Mouse (Mus musculus) G1E (cell line): ENCODE measurements around the gene Kdm4d. TPM values are rescaled to one million over a fixed set of nuclear protein-coding genes. Genes with fewer than 3 reads are reported as not detected.
"Not testable (repeated sequence)": the region's sequence is repeated elsewhere in the genome, so short reads cannot be mapped to it uniquely, and the experiment has no call there.

Experiments
- ATAC-seq: 2 replicates; pipeline ENCODE4 v1.8.0; 2016; ENCODE audit warnings: mild to moderate bottlenecking; ENCODE audit not compliant: insufficient number of reproducible peaks, poor library complexity, low FRiP score, severe bottlenecking; ENCODE audit errors: extremely low read depth
- DNase-seq: peaks from one replicate; pipeline ENCODE4 v3.0.0; 2012; ENCODE audit warnings: low spot score
- H3K27me3 ChIP-seq: 2 replicates; pipeline ENCODE4 v1.6.1; 2012; ENCODE audit warnings: mild to moderate bottlenecking, low read length, inconsistent platforms; ENCODE audit not compliant: insufficient read depth
- H3K36me3 ChIP-seq: replicated peaks from 2 replicates; pipeline ENCODE3; 2012; ENCODE audit warnings: mild to moderate bottlenecking, inconsistent platforms
- H3K4me1 ChIP-seq: 2 replicates; pipeline ENCODE4 v1.6.1; 2012; ENCODE audit warnings: low read depth, low read length, inconsistent platforms, mixed read lengths; ENCODE audit not compliant: insufficient read depth
- H3K4me3 ChIP-seq: 2 replicates; pipeline ENCODE4 v1.5.1; 2012; ENCODE audit warnings: low read depth, mild to moderate bottlenecking, inconsistent platforms, low read length, moderate library complexity, mixed read lengths
- H3K9me3 ChIP-seq: replicated peaks from 2 replicates; pipeline ENCODE4 v1.6.1; 2012; ENCODE audit warnings: inconsistent platforms
- CTCF ChIP-seq: IDR thresholded peaks from 2 replicates; pipeline ENCODE4 v1.5.1; 2012; ENCODE audit warnings: low read depth, low read length, inconsistent platforms, mixed read lengths
- GATA1 ChIP-seq: IDR thresholded peaks from 2 replicates; pipeline ENCODE4 v1.6.1; 2012; ENCODE audit warnings: borderline replicate concordance, low read length, inconsistent platforms, mixed read lengths
- GATA2 ChIP-seq: IDR thresholded peaks from 2 replicates; pipeline ENCODE4 v1.6.1; 2012; ENCODE audit warnings: low read depth, low read length, inconsistent platforms, borderline replicate concordance
- POLR2AphosphoS5 ChIP-seq: IDR thresholded peaks from 2 replicates; pipeline ENCODE4 v1.6.1; 2012; ENCODE audit warnings: low read depth, low read length, inconsistent platforms; ENCODE audit not compliant: insufficient replicate concordance
- TAL1 ChIP-seq: conservative IDR thresholded peaks from 2 replicates; pipeline ENCODE4 v1.6.1; 2012; ENCODE audit warnings: low read depth, low read length, inconsistent platforms, mixed read lengths
- polyA plus RNA-seq: library from polyadenylated mRNA; stranded (reverse); fragments of >175 nt; gene quantifications from 2 replicates; pipeline ENCODE4 v1.2.3, GENCODE M21; 2012
- total RNA-seq, 2 experiments: library from RNA; stranded (forward) in 1 of 2; stranded (reverse) in 1 of 2; fragments of 200-1000 nt in 1 of 2; fragments of >200 nt in 1 of 2; fragmentation: Nextera tagmentation in 1 of 2; gene quantifications; 2 replicates each; pipeline ENCODE4 v1.2.3; 2014 to 2017

Gene Kdm4d
- total and polyA plus RNA-seq, 3 experiments, result 0.11 to 1.3 (median 0.15) TPM

DNA sequence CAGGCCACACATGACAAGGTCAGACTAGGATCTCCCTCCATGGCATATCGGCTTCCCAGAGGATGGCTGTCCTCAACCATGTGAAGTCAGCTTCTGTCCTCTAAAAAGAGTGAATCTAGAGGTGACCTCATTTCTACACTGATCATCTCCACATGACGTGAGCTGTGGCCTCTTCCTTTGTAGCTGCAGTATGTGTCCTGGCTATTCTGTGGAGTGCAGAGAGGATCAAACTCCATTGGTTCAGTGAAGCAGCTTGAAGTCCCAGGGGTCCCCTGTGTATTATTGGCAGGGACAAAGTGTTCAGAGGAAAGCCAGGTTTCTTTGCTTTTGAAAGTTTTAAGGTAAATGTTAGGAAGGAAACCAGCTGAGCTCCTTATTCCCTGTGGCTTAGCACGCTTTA, 17.8 kb upstream of the Kdm4d start:
- H3K36me3 ChIP-seq, result peaks cover 8% of the 10 kb centered on the region
- ATAC-seq, result no peak
- no peak for DNase-seq
- no peak for TF ChIP-seq CTCF
- no peak for TF ChIP-seq TAL1
- TF ChIP-seq GATA1, result no peak
- H3K27me3 ChIP-seq, result peaks cover 9% of the 10 kb centered on the region
- no peak overlapping the region for H3K4me3 ChIP-seq
- no peaks in the 10 kb centered on the region for H3K4me1 ChIP-seq
- H3K9me3 ChIP-seq, result no peaks in the 10 kb centered on the region

- no peak for ATAC-seq
Measured at GRCm38 (mm10) chr9:14517296-14517695, 17.0 kb upstream of the Kdm4d start.

DNA sequence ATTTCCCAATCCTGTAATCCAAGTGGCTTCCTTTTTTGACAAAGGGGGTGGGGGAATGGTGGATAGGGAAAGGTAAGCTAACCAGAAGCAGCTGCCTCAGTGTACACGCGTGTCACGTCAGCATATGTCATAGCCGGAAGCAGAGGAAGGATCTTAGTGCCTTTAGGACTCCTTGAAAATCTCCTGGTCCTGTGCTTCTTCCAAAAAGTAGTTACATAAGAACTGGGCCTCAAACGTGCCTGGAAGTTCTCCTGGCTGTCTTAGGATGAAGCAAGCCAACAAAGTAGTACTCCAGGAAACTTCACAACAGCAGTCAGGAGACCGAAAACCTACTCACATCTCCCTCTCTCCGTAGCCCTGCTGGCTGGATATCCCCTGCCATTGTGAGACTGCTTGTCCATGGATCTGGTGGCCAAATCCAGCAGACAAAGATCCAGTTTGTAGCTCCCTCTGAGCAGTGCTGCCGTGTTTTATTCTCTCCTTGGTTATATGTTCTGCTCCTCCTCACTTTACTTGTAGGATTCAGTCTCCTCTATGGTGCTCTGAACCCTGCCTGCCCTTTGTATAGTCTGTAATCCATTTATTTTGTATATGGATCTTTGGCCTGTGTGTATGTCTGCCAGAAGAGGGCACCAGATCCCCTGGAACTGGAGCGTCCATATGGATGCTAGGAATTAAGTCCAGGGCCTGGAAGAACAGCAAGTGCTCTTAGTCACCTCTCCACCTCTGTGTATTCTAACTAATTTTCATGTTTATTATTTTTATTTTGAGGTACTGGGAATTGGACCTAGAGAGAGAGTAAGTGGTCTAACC, 12.6 kb upstream of the Kdm4d start:
- no peaks in the 10 kb centered on the region for H3K27me3 ChIP-seq
- ATAC-seq (no peak), DNase-seq (no peak)
- H3K9me3 ChIP-seq, result no peaks in the 10 kb centered on the region
- TF ChIP-seq POLR2AphosphoS5 (no peak), GATA1 (no peak), TAL1 (no peak), CTCF (no peak), GATA2 (no peak)
- H3K4me1 ChIP-seq, result no peaks in the 10 kb centered on the region
- H3K4me3 ChIP-seq, result no peak overlapping the region
- H3K36me3 ChIP-seq, result peaks cover 53% of the 10 kb centered on the region

More at GRCm38 (mm10) chr9:14517296-14517695, 17.0 kb upstream of the Kdm4d start:
- Histone ChIP-seq H3K9me3 (no peaks in the 10 kb centered on the region), H3K27me3 (peaks cover 7% of the 10 kb centered on the region), H3K36me3 (peaks cover 16% of the 10 kb centered on the region), H3K4me3 (no peak overlapping the region), H3K4me1 (no peaks in the 10 kb centered on the region)
- DNase-seq, result no peak
- no peak for TF ChIP-seq POLR2AphosphoS5
- TF ChIP-seq GATA2, result no peak
- no peak for TF ChIP-seq TAL1
- TF ChIP-seq CTCF, result no peak
- no peak for TF ChIP-seq GATA1

DNA sequence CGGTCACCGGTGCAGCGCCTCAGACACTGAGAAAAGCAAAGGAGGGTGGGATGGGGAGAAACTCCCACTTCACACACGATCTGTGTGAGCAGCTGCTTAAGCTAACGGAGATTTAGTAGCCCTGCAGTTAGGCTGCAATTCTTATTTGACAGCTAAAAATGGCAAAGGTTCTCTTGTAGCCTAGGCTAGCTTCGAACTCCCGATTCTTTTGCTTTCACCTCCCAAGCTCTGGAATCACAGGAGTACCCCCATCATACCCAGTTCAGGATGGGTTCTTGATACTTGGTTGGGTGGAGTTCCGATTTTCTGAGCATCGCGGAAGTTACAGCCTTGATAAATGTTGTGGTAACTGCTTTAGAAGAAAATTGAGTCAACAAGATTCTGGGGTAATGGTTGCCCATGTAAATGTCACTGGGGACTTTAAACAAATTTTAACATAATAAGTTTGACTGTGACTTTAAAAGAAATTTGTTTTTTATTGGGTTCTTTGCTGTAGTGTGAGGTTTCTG, 688 bp upstream of the Kdm4d start:
- Histone ChIP-seq H3K36me3 (peaks cover 48% of the 10 kb centered on the region), H3K9me3 (no peaks in the 10 kb centered on the region), H3K4me3 (peak overlapping the region; percentile 96), H3K4me1 (peaks cover 17% of the 10 kb centered on the region), H3K27me3 (no peaks in the 10 kb centered on the region)
- DNase-seq (no peak), ATAC-seq (no peak)
- TF ChIP-seq TAL1, result no peak
- TF ChIP-seq POLR2AphosphoS5, result no peak
- TF ChIP-seq GATA1, result no peak
- no peak for TF ChIP-seq GATA2
- no peak for TF ChIP-seq CTCF

DNA sequence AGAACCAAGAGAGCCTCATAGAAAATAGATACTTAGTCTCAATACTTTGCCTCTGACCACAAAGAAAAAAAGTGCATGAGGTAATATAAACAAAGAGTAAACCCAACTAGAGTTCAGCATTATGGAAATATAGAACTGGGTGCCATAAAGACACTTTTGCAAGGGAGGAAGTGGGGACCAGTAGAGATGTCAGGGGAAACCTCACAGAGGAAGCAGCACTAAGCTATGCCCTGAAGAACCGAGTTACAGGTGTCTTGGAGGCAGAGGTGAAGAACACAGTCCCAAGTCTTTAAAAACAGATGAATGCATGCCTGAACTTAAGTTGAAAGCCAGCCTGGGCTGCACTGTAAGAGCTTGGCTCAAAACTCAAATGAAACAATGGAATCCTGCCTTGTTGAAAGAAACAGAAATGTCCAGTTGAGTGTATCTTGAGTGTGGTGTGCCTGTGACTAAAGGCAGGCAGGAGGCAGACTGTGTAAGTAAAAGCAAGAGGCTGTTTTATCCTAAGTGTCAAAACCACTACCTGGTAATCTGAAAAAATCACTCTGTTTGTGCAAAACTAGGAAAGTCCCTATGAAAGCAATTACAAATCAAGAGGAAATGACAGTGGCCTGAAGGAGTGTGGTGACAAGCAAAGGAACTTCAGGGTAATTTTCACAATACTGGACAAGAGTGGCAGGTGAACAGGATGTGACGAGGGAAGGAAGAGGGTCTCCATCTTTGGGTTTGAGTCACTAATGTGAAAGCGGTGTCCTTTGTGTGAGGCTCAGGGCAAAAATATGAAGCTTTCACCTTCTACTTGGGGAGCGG, 1.2 kb downstream of the Kdm4d start:
- Histone ChIP-seq H3K4me3 (peak overlapping the region; percentile 96; the same call in 1 of the 2 replicates), H3K4me1 (peaks cover 17% of the 10 kb centered on the region), H3K27me3 (no peaks in the 10 kb centered on the region), H3K9me3 (no peaks in the 10 kb centered on the region), H3K36me3 (peaks cover 31% of the 10 kb centered on the region)
- no peak for TF ChIP-seq GATA2
- no peak for TF ChIP-seq CTCF
- TF ChIP-seq TAL1, result no peak
- no peak for TF ChIP-seq POLR2AphosphoS5
- no peak for TF ChIP-seq GATA1
- no peak for ATAC-seq
- no peak for DNase-seq

DNA sequence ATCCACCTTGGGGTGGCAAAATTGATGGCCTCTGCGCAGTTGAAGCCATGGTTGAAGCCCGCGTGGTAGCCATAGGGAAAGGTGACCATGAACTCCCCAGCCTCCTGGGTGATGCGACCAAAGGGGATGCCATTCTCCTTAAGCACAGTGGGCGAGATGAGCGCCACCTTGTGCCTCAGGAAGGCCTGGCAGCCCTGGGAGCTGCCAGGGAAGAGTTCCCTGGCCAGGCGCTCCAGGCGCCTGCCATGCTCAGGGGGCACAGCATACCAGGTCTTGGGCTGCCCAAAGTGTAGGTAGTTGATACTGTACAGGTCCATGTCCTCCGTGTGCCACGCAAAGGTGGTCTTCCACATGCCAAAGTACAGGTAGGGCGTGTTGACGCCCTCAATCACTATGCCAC, 36.6 kb downstream of the Kdm4d start:
- not testable (repeated sequence) for H3K4me3 ChIP-seq, ATAC-seq, H3K27me3 ChIP-seq, H3K4me1 ChIP-seq, H3K9me3 ChIP-seq, DNase-seq, H3K36me3 ChIP-seq

- not testable (repeated sequence) for DNase-seq, ATAC-seq, H3K4me3 ChIP-seq, H3K9me3 ChIP-seq, H3K27me3 ChIP-seq, H3K4me1 ChIP-seq, H3K36me3 ChIP-seq
Measured at GRCm38 (mm10) chr9:14462536-14462935, 37.7 kb downstream of the Kdm4d start.
